Mouse (Mus musculus) E14TG2a.4 (cell line): ENCODE results near the gene Ddx28.

ENCODE experiments used
- H3K27me3 ChIP-seq: 2 replicates; pipeline ENCODE4 v1.6.1; 2014; ENCODE audit warnings: low read length, control low read depth; ENCODE audit not compliant: insufficient read depth
- H3K36me3 ChIP-seq: 2 replicates; pipeline ENCODE4 v1.6.1; 2014; ENCODE audit warnings: low read length, control low read depth; ENCODE audit not compliant: insufficient read depth
- H3K4me1 ChIP-seq: replicated peaks from 2 replicates; pipeline ENCODE4 v1.6.1; 2014; ENCODE audit warnings: low read depth, low read length, control low read depth
- H3K4me3 ChIP-seq: replicated peaks from 2 replicates; pipeline ENCODE4 v1.5.1; 2014; ENCODE audit warnings: mild to moderate bottlenecking, low read length
- H3K9me3 ChIP-seq: 2 replicates; pipeline ENCODE4 v1.6.1; 2014; ENCODE audit warnings: low read length, control low read depth
- CTCF ChIP-seq: conservative IDR thresholded peaks from 2 replicates; pipeline ENCODE4 v1.5.1; 2014; ENCODE audit warnings: low read length
- NANOG ChIP-seq: IDR thresholded peaks from 2 replicates; pipeline ENCODE4 v1.6.1; 2014; ENCODE audit warnings: borderline replicate concordance, low read length, mixed read lengths
- POU5F1 ChIP-seq: IDR thresholded peaks from 2 replicates; pipeline ENCODE4 v1.6.1; 2014; ENCODE audit warnings: low read length, borderline replicate concordance

Ddx28 gene

GRCm38 (mm10) chr8:106011643-106011986 lies at the start of gene Ddx28:
TSS of gene Ddx28 (minus strand) at chr8:106011882.
- no peaks in the 10 kb centered on the region for H3K27me3 ChIP-seq
- peak within 1 kb of the TSS; percentile 97 for H3K4me3 ChIP-seq
- peaks cover 40% of the 10 kb centered on the region for H3K36me3 ChIP-seq
- TF ChIP-seq NANOG (no peak), CTCF (no peak), POU5F1 (no peak)
- H3K9me3 ChIP-seq: no peaks in the 10 kb centered on the region
- peaks cover 25% of the 10 kb centered on the region for H3K4me1 ChIP-seq

GRCm38 (mm10) chr8:106060521-106060920 lies 48.8 kb upstream of the Ddx28 start:
- Histone ChIP-seq H3K36me3 (no peaks in the 10 kb centered on the region), H3K4me1 (peaks cover 39% of the 10 kb centered on the region), H3K4me3 (peak overlapping the region; percentile 93), H3K27me3 (no peaks in the 10 kb centered on the region), H3K9me3 (no peaks in the 10 kb centered on the region)
- TF ChIP-seq CTCF (no peak), NANOG (no peak), POU5F1 (no peak)

- Histone ChIP-seq H3K27me3 (no peaks in the 10 kb centered on the region), H3K4me1 (peaks cover 46% of the 10 kb centered on the region), H3K36me3 (no peaks in the 10 kb centered on the region), H3K4me3 (peak overlapping the region; percentile 93), H3K9me3 (no peaks in the 10 kb centered on the region)
- TF ChIP-seq POU5F1: no peak
- no peak for TF ChIP-seq NANOG
- no peak for TF ChIP-seq CTCF
Measured at GRCm38 (mm10) chr8:106059613-106060371, 48.1 kb upstream of the Ddx28 start.

GRCm38 (mm10) chr8:106058731-106059612 lies 47.3 kb upstream of the Ddx28 start, which contains the start of gene Nfatc3:
TSS of gene Nfatc3 (plus strand) at chr8:106058840.
- Histone ChIP-seq H3K9me3 (no peaks in the 10 kb centered on the region), H3K4me3 (peak within 1 kb of the TSS; percentile 93), H3K4me1 (peaks cover 55% of the 10 kb centered on the region), H3K36me3 (peaks cover under 1% of the 10 kb centered on the region), H3K27me3 (no peaks in the 10 kb centered on the region)
- TF ChIP-seq NANOG (no peak), CTCF (no peak), POU5F1 (no peak)

GRCm38 (mm10) chr8:106056455-106056982 lies 44.8 kb upstream of the Ddx28 start:
- H3K27me3 ChIP-seq: no peaks in the 10 kb centered on the region
- H3K4me3 ChIP-seq: no peak overlapping the region
- no peaks in the 10 kb centered on the region for H3K9me3 ChIP-seq
- peaks cover 55% of the 10 kb centered on the region for H3K4me1 ChIP-seq
- TF ChIP-seq NANOG (no peak), POU5F1 (no peak), CTCF (no peak)
- peaks cover 25% of the 10 kb centered on the region for H3K36me3 ChIP-seq

- Histone ChIP-seq H3K9me3 (no peaks in the 10 kb centered on the region), H3K4me1 (peaks cover 47% of the 10 kb centered on the region), H3K27me3 (no peaks in the 10 kb centered on the region), H3K36me3 (peaks cover 40% of the 10 kb centered on the region), H3K4me3 (peak overlapping the region; percentile 32; the same call in 1 of the 2 replicates)
- TF ChIP-seq NANOG (no peak), POU5F1 (no peak), CTCF (no peak)
Measured at GRCm38 (mm10) chr8:106055038-106055437, 43.4 kb upstream of the Ddx28 start.

- no peaks in the 10 kb centered on the region for H3K27me3 ChIP-seq
- no peaks in the 10 kb centered on the region for H3K9me3 ChIP-seq
- TF ChIP-seq NANOG (no peak), POU5F1 (no peak), CTCF (no peak)
- H3K4me3 ChIP-seq: peak overlapping the region; percentile 32; the same call in 1 of the 2 replicates
- H3K4me1 ChIP-seq: peaks cover 47% of the 10 kb centered on the region
- H3K36me3 ChIP-seq: peaks cover 47% of the 10 kb centered on the region
Measured at GRCm38 (mm10) chr8:106054190-106054811, 42.6 kb upstream of the Ddx28 start.
